Mouse (Mus musculus): ENCODE results near the gene Col17a1.

GRCm38 (mm10) chr19:47705080-47705771 lies 13.3 kb upstream of the Col17a1 start:
- TF ChIP-seq CTCF (IDR thresholded peaks at IDR 0.05; ENCODE audit: borderline replicate concordance, extremely low read depth, insufficient read depth, insufficient read length) = no peak
- no peak for TF ChIP-seq POLR2A (IDR thresholded peaks at IDR 0.05; ENCODE audit: borderline replicate concordance, extremely low read depth, insufficient read depth, insufficient read length, poor library complexity, severe bottlenecking)
